Mouse (Mus musculus): Measurements from ENCODE around the gene Krtap31-1. TPM values are rescaled to one million over a fixed set of nuclear protein-coding genes. Genes with fewer than 3 reads are reported as not detected.

Krtap31-1 gene
- polyA plus RNA-seq, 1 experiment from 2014 or later, result not detected

Other genes starting within 250 kb of the Krtap31-1 start
- not detected in 2 replicates for gene Gm11563, start 249.0 kb upstream of the Krtap31-1 start, polyA plus RNA-seq (2015; fragmentation: Nextera tagmentation; extraction: Ambion mirVana)
- gene Krtap4-6, start 242.0 kb upstream of the Krtap31-1 start, polyA plus RNA-seq (2015; fragmentation: Nextera tagmentation; extraction: Ambion mirVana), result not detected in 2 replicates
- not detected in 2 replicates for gene Gm14190, start 217.2 kb upstream of the Krtap31-1 start, polyA plus RNA-seq (2015; fragmentation: Nextera tagmentation; extraction: Ambion mirVana)
- not detected in 2 replicates for gene Gm14180, start 173.6 kb upstream of the Krtap31-1 start, polyA plus RNA-seq (2015; fragmentation: Nextera tagmentation; extraction: Ambion mirVana)
- not detected in 2 replicates for gene Gm11595, start 135.0 kb upstream of the Krtap31-1 start, polyA plus RNA-seq (2015; fragmentation: Nextera tagmentation; extraction: Ambion mirVana)
- gene Krtap4-8, start 127.2 kb upstream of the Krtap31-1 start, polyA plus RNA-seq (2015; fragmentation: Nextera tagmentation; extraction: Ambion mirVana), result not detected in 2 replicates
- not detected in 2 replicates for gene Krtap4-9, start 122.7 kb upstream of the Krtap31-1 start, polyA plus RNA-seq (2015; fragmentation: Nextera tagmentation; extraction: Ambion mirVana)
- not detected in 2 replicates for gene Gm11596, start 114.5 kb upstream of the Krtap31-1 start, polyA plus RNA-seq (2015; fragmentation: Nextera tagmentation; extraction: Ambion mirVana)
- not detected in 2 replicates for gene Gm11569, start 109.0 kb upstream of the Krtap31-1 start, polyA plus RNA-seq (2015; fragmentation: Nextera tagmentation; extraction: Ambion mirVana)
- not detected in 2 replicates for gene Gm11554, start 103.5 kb upstream of the Krtap31-1 start, polyA plus RNA-seq (2015; fragmentation: Nextera tagmentation; extraction: Ambion mirVana)
- not detected in 2 replicates for gene Krtap4-13, start 98.0 kb upstream of the Krtap31-1 start, polyA plus RNA-seq (2015; fragmentation: Nextera tagmentation; extraction: Ambion mirVana)
- not detected in 2 replicates for gene Gm11564, start 92.3 kb upstream of the Krtap31-1 start, polyA plus RNA-seq (2015; fragmentation: Nextera tagmentation; extraction: Ambion mirVana)
- not detected in 2 replicates for gene 2300003K06Rik, start 69.9 kb upstream of the Krtap31-1 start, polyA plus RNA-seq (2015; fragmentation: Nextera tagmentation; extraction: Ambion mirVana)
- not detected in 2 replicates for gene Krtap4-16, start 56.3 kb upstream of the Krtap31-1 start, polyA plus RNA-seq (2015; fragmentation: Nextera tagmentation; extraction: Ambion mirVana)
- gene Gm11568, start 50.0 kb upstream of the Krtap31-1 start, polyA plus RNA-seq (2015; fragmentation: Nextera tagmentation; extraction: Ambion mirVana), result not detected in 2 replicates
- not detected in 2 replicates for gene Gm11559, start 43.4 kb upstream of the Krtap31-1 start, polyA plus RNA-seq (2015; fragmentation: Nextera tagmentation; extraction: Ambion mirVana)
- gene Krtap9-1, start 34.5 kb upstream of the Krtap31-1 start, polyA plus RNA-seq (2015; fragmentation: Nextera tagmentation; extraction: Ambion mirVana), result not detected in 2 replicates
- not detected in 2 replicates for gene Gm11567, start 28.7 kb upstream of the Krtap31-1 start, polyA plus RNA-seq (2015; fragmentation: Nextera tagmentation; extraction: Ambion mirVana)
- not detected in 2 replicates for gene Gm11565, start 6.8 kb downstream of the Krtap31-1 start, polyA plus RNA-seq (2015; fragmentation: Nextera tagmentation; extraction: Ambion mirVana)
- gene Krtap31-2, start 28.4 kb downstream of the Krtap31-1 start, polyA plus RNA-seq (2015; fragmentation: Nextera tagmentation; extraction: Ambion mirVana), result not detected in 2 replicates
- not detected in 2 replicates for gene Krtap9-5, start 40.6 kb downstream of the Krtap31-1 start, polyA plus RNA-seq (2015; fragmentation: Nextera tagmentation; extraction: Ambion mirVana)
- gene Krtap29-1, start 71.1 kb downstream of the Krtap31-1 start, polyA plus RNA-seq (2015; fragmentation: Nextera tagmentation; extraction: Ambion mirVana), result not detected in 2 replicates
- gene Krtap16-1, start 78.7 kb downstream of the Krtap31-1 start, polyA plus RNA-seq (2015; fragmentation: Nextera tagmentation; extraction: Ambion mirVana), result not detected in 2 replicates
- 0.83 and 1.2 TPM in 2 replicates for gene Krtap17-1, start 86.1 kb downstream of the Krtap31-1 start, polyA plus RNA-seq (2015; fragmentation: Nextera tagmentation; extraction: Ambion mirVana)
- not detected in 2 replicates for gene Krt33a, start 108.3 kb downstream of the Krtap31-1 start, polyA plus RNA-seq (2015; fragmentation: Nextera tagmentation; extraction: Ambion mirVana)
- not detected in 2 replicates for gene Krt33b, start 121.9 kb downstream of the Krtap31-1 start, polyA plus RNA-seq (2015; fragmentation: Nextera tagmentation; extraction: Ambion mirVana)
- 0.21 and 0.44 TPM in 2 replicates for gene Krt34, start 133.6 kb downstream of the Krtap31-1 start, polyA plus RNA-seq (2015; fragmentation: Nextera tagmentation; extraction: Ambion mirVana)
- gene Krt31, start 142.6 kb downstream of the Krtap31-1 start, polyA plus RNA-seq (2015; fragmentation: Nextera tagmentation; extraction: Ambion mirVana), result 0.10 and 0.21 TPM in 2 replicates
- not detected in 2 replicates for gene Krt32, start 180.3 kb downstream of the Krtap31-1 start, polyA plus RNA-seq (2015; fragmentation: Nextera tagmentation; extraction: Ambion mirVana)
- not detected in 2 replicates for gene Krt35, start 188.3 kb downstream of the Krtap31-1 start, polyA plus RNA-seq (2015; fragmentation: Nextera tagmentation; extraction: Ambion mirVana)
- 0.20 TPM in 1 of 2 replicates, not detected in the other for gene Krt36, start 197.7 kb downstream of the Krtap31-1 start, polyA plus RNA-seq (2015; fragmentation: Nextera tagmentation; extraction: Ambion mirVana)
- 4.5 and 8.2 TPM in 2 replicates for gene Krt13, start 213.6 kb downstream of the Krtap31-1 start, polyA plus RNA-seq (2015; fragmentation: Nextera tagmentation; extraction: Ambion mirVana)
- gene Krt15, start 228.0 kb downstream of the Krtap31-1 start, polyA plus RNA-seq (2015; fragmentation: Nextera tagmentation; extraction: Ambion mirVana), result 59.9 and 78.6 TPM in 2 replicates
- 349 and 432 TPM in 2 replicates for gene Krt19, start 240.7 kb downstream of the Krtap31-1 start, polyA plus RNA-seq (2015; fragmentation: Nextera tagmentation; extraction: Ambion mirVana)

All from lung, embryonic 16.5 days (tissue).